Mouse (Mus musculus) lung, postnatal 36 days (tissue): ENCODE measurements at regions not wholly inside any gene's neighbourhood (a gene's known extent, or its start where the extent isn't known, plus 50 kb on each side); places are given as distances from the start of the nearest gene placed in this dataset.

Source experiments
- DNase-seq: peaks from one replicate; pipeline ENCODE4 v3.0.0; 2022; ENCODE audit warnings: mixed read lengths

DNA sequence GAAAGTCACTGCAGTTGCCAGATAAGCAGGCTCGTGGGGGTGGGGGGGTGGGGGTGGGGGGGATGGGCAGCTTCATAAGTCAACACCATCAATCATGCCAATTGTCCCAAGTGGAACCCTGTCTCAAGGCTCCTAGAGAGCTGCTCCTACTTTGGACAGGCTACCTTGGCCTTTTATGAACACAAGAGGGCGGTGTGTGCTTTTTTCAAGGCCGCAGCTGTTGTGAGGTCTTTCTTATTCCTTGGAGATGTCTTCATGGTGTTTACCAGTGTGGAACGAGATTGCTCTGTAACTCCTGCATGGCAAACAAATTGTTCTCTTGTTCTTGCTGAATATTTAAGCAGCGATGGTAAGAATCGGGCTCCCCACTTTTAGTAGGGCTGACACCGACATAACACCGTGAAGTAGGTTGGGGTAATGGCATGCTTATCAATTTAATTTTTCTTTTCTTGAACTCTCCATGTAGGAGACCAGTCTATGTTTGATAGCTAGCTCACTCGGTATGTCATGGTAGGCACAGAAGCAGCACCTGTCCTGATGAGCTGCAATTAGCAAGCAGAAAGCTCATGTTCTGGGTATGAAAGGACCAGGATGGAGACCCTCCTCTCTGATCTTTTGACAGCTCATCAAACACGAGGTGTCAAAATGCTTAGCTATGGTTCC lies 118.7 kb upstream of the Nmur2 start:
- DNase-seq, result peak; percentile 61

DNA sequence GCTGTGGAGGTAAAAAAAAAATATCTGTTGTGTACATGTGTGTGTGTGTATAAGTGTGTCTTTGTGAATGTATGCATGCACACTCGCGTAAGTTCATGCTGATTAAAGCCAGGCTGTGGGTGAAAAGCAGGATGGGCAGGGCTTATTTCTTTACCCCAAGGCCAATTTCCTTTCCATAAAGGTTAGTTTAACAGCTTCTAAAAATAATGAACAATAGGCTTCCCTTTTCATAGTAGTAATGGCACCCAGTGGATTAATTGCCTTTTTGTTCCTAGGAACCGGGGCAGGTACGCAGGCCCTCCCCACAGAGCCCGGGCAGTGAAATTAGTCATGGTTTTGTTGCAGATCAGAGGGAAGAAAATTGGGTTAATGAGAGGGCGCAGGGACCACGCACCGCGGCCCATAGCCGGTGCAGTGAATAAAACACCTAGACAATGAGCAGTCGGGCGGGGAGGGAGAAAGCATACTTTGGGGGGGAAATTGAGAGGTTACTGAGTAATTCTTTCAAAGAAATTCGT lies 110.1 kb upstream of the Nmur2 start:
- no peak for DNase-seq

DNA sequence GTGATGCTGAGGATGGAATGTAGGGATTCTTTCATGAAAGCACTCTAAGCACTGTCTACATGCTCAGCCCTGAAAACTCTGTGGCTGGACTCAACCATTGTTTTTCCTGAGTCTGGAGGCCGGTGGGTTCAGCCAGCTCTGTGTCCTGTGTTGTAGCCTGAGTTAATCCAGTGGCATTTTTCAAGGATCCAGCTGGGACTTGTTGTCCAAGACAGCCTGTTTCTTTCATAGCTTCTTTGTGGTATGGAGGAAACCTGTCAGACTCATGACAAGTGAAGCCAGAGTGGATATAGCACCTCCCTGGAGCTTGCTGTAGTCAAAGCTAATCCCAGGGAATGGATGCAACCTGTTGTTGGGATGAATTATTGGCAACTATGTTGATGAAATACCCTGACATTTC lies 108.9 kb upstream of the Nmur2 start:
- no peak for DNase-seq

DNA sequence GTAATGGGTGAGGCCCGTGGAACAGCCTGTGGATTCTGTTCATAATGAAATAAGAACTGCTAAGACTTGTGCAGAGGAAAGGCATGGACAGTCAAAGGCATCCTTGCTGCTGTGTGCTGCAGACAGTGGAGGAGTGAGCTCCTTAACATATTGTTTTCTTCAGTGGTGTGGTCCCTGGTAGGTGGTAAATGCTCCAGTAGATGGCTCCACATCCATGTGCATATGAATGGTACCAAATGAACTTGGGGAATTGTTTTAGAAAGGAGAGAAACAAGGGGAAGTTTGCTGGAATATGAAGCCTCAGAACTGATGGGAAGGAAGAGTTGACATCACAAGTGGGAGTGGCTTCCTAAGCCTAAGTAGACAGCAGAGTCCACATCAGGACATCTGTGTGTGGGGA lies 108.1 kb upstream of the Nmur2 start:
- DNase-seq, result no peak

DNA sequence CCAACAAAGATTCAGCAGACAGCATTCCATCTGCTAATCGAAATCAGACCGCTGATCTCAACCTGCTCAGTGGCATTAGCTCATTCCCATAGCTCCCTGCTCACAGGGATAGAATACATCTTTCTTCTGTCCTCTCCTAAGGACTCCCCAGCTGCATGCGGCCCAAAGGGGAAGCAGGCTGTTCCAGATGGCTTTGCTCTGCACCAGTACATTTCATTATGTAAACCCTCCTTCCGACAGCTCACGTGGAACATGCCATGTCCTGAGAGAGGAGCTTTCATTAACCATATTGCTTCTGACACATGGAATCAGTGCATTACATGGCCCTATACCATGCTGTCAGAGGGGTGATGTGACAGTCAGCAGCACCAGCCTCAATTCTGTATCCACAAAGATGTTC lies 105.9 kb upstream of the Nmur2 start:
- peak; percentile 35 for DNase-seq

DNA sequence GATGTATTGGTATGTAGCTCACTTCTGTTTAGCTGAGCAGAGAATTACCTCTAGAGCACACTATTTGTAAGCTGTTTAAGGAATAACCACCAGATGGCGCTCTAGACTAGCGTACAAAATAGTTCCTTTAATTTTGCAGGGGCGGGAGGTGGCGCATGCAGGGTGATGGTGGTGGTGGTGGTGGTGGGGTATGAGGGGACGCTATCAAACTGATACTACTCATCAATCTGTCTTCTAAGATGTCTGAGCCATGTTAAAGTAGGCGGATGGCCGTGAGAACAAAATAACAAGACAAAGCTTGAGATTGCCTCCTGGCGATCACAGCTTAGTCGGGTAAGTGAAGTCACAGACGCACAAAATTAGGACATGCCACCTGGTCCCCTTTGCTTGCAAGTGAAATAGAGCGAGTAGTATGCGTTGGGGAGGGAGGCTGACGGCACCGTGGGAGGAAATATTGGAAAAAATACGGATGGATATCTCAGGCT lies 90.6 kb upstream of the Nmur2 start:
- peak; percentile 54 for DNase-seq

DNA sequence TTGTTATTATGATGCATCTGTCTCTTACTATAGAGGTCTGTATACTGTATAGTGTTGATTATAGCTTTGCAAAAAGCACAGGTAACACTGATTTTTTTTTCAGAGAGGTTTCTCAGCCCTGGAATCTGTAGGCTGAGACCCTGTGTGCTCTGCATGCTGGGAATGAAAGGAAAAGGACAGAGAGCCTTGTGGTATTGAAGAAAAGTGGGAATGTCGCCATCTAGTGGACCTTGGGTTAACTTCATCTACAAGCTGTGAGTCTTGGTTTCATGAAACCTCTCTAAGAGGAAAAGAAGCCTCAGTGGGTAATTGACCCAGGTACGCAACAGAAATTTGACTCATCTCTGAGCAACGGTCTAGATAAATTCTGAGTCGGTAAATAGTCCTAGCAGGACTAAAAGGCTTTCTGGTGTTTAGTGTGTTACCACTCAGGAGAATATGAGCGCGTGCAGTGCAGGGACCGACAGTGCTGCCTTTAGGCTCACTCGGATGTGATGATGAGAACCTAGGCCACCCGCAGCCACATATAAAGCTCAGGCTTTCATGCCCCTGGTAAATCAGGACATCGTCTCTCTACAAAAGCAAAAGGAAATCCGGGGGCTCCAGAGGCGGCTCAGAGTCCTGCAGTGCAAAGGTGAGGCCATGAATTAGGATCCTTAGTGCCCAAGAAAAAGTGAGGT lies 75.9 kb upstream of the Nmur2 start:
- peak; percentile 48 for DNase-seq

DNA sequence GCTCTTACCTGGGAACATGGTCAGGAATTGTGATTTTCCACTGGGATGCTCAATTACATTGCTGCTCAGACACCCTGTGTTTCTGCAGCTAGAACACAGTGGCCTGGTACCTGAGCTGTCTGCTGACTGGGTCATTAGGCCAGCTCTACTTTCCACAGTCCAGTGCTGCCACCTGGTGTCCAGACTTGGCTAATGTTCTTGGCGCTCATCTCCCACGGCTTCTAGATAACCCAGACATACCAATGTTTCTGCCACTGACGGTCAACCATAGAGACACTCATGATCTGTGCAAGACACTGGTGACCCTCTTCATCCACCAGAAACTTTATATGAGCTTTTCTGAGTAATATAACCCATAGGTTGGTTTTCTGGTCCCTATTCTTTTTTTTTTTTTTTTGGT lies 67.1 kb upstream of the Nmur2 start:
- DNase-seq, result peak; percentile 71

DNA sequence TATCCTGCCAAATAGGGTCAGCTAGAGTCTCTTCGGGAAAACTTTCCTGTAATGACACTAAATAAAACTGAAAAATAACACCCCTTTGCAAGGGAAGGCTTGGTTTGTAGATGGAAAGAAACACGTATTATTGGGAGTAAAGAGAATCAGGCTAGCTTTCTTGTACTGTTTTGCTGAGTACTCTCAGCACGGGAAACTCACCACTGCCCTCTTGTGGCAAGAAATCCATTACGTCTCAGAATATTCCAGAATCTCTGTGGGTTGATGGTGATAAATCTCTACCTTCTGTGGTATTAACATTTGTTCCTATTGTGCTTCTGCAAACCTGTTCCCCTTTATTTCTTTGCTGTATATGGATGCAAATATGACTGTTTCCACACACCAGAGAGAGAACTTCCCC lies 64.8 kb upstream of the Nmur2 start:
- peak; percentile 62 for DNase-seq

DNA sequence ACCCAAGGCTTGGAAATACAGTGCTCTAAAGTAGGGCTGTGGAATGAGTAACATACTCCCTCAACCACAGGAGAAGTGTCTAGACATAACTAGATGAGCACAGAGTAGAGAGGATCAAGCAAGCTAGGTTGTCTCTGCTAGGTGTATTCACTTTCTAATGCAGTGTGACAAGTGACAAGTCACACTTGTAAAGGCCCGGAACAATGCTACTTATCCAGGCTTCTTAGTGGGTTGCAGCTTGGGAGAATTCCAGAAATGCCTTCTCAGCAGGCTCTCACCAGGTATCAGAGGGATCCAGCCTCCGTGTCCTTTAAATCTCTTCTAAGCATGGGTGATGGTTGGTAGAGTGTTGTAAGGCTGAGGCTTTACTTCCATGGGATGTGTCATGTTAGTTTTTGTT lies 52.1 kb upstream of the Nmur2 start:
- DNase-seq, result no peak
